Mouse (Mus musculus): ENCODE results near the gene Lrrfip2.

- TF ChIP-seq GATA1 (IDR thresholded peaks at IDR 0.05; ENCODE audit: borderline replicate concordance, low read length), result no peak
- no peak for TF ChIP-seq FLI1 (IDR thresholded peaks at IDR 0.05; ENCODE audit: low read length)
Measured at GRCm38 (mm10) chr9:111200208-111200607, 82.8 kb downstream of the Lrrfip2 start.
